Mouse (Mus musculus) ES-Bruce4 (cell line): ENCODE data around the gene Spats2. TPM values are rescaled to one million over a fixed set of nuclear protein-coding genes. Genes with fewer than 3 reads are reported as not detected.
"Not testable (repeated sequence)": the region's sequence is repeated elsewhere in the genome, so short reads cannot be mapped to it uniquely, and the experiment has no call there.

Source experiments
- H3K27ac ChIP-seq: 2 replicates; pipeline ENCODE4 v1.5.1; 2012; ENCODE audit warnings: low read length, inconsistent platforms; ENCODE audit not compliant: insufficient read depth
- H3K27me3 ChIP-seq: 2 replicates; pipeline ENCODE4 v1.6.1; 2012; ENCODE audit warnings: mild to moderate bottlenecking, low read length, inconsistent platforms; ENCODE audit not compliant: control insufficient read depth, poor library complexity, insufficient read depth, severe bottlenecking
- H3K36me3 ChIP-seq: 2 replicates; pipeline ENCODE4 v1.6.1; 2012; ENCODE audit warnings: inconsistent platforms, mild to moderate bottlenecking, low read length, moderate library complexity; ENCODE audit not compliant: control insufficient read depth, poor library complexity, insufficient read depth, severe bottlenecking
- H3K4me1 ChIP-seq: one replicate; pipeline ENCODE4 v1.8.1; 2011; ENCODE audit warnings: low read length; ENCODE audit not compliant: control insufficient read depth, insufficient read depth
- H3K4me3 ChIP-seq: 2 replicates; pipeline ENCODE4 v1.5.1; 2011; ENCODE audit warnings: low read depth, mild to moderate bottlenecking, low read length
- H3K9ac ChIP-seq: 2 replicates; pipeline ENCODE4 v1.6.1; 2012; ENCODE audit warnings: low read depth, mild to moderate bottlenecking, inconsistent platforms; ENCODE audit not compliant: poor library complexity, severe bottlenecking
- H3K9me3 ChIP-seq: replicated peaks from 2 replicates; pipeline ENCODE4 v1.6.1; 2012; ENCODE audit warnings: mild to moderate bottlenecking, low read length, inconsistent platforms; ENCODE audit not compliant: control insufficient read depth, poor library complexity, insufficient read depth, severe bottlenecking
- CTCF ChIP-seq: IDR thresholded peaks from one replicate; pipeline ENCODE4 v1.8.1; 2011; ENCODE audit warnings: low read depth, low read length
- EP300 ChIP-seq: IDR thresholded peaks from 2 replicates; pipeline ENCODE4 v1.6.1; 2011; ENCODE audit warnings: low read depth, low read length; ENCODE audit not compliant: insufficient read depth
- POLR2A ChIP-seq: IDR thresholded peaks from one replicate; pipeline ENCODE4 v1.8.1; 2011; ENCODE audit warnings: low read length; ENCODE audit not compliant: insufficient read depth
- polyA plus RNA-seq: library from polyadenylated mRNA; stranded (reverse); fragments of >200 nt; gene quantifications from 2 replicates; pipeline ENCODE4 v1.2.4, GENCODE M21; 2011; ENCODE audit warnings: low read depth; ENCODE audit not compliant: missing spikeins, insufficient read depth, insufficient read length

Spats2 gene
- polyA plus RNA-seq, 1 experiment, result 60.7 TPM

- TF ChIP-seq CTCF (no peak), EP300 (no peak), POLR2A (no peak)
Observed at GRCm38 (mm10) chr15:99252381-99253174, 126.9 kb downstream of the Spats2 start.

GRCm38 (mm10) chr15:99253175-99253479, 127.4 kb downstream of the Spats2 start:
- H3K9ac ChIP-seq, result peak overlapping the region; percentile 68; the same call in 1 of the 2 replicates
- not testable (repeated sequence) for H3K27me3 ChIP-seq, H3K4me3 ChIP-seq, H3K36me3 ChIP-seq, H3K9me3 ChIP-seq, H3K4me1 ChIP-seq
- H3K27ac ChIP-seq, result peak overlapping the region; percentile 32; the same call in 1 of the 2 replicates

More at GRCm38 (mm10) chr15:99252381-99253174, 126.9 kb downstream of the Spats2 start:
- Histone ChIP-seq H3K4me3 (peak overlapping the region; percentile 87), H3K4me1 (peaks cover 4% of the 10 kb centered on the region), H3K9ac (peak overlapping the region; percentile 68), H3K27me3 (no peaks in the 10 kb centered on the region), H3K9me3 (no peaks in the 10 kb centered on the region), H3K36me3 (peaks cover 8% of the 10 kb centered on the region), H3K27ac (peak overlapping the region; percentile 96)

GRCm38 (mm10) chr15:99253772-99254171, 128.1 kb downstream of the Spats2 start:
- H3K9ac ChIP-seq, result no peak overlapping the region
- no peaks in the 10 kb centered on the region for H3K9me3 ChIP-seq
- no peaks in the 10 kb centered on the region for H3K36me3 ChIP-seq
- H3K4me1 ChIP-seq, result peaks cover 4% of the 10 kb centered on the region
- no peak overlapping the region for H3K4me3 ChIP-seq
- no peaks in the 10 kb centered on the region for H3K27me3 ChIP-seq
- H3K27ac ChIP-seq, result peak overlapping the region; percentile 32
- no peak for TF ChIP-seq POLR2A
- no peak for TF ChIP-seq CTCF
- no peak for TF ChIP-seq EP300

GRCm38 (mm10) chr15:99254477-99255005, 128.8 kb downstream of the Spats2 start:
- Histone ChIP-seq H3K27me3 (no peaks in the 10 kb centered on the region), H3K9me3 (no peaks in the 10 kb centered on the region), H3K9ac (no peak overlapping the region), H3K4me3 (no peak overlapping the region), H3K36me3 (no peaks in the 10 kb centered on the region), H3K4me1 (peaks cover 4% of the 10 kb centered on the region), H3K27ac (peak overlapping the region; percentile 32)
- TF ChIP-seq CTCF (no peak), POLR2A (no peak), EP300 (no peak)

- Histone ChIP-seq H3K27me3 (no peaks in the 10 kb centered on the region), H3K9me3 (no peaks in the 10 kb centered on the region), H3K36me3 (no peaks in the 10 kb centered on the region), H3K4me3 (no peak overlapping the region), H3K4me1 (peaks cover 2% of the 10 kb centered on the region), H3K9ac (no peak overlapping the region), H3K27ac (no peak overlapping the region)
- TF ChIP-seq POLR2A, result no peak
- no peak for TF ChIP-seq CTCF
- no peak for TF ChIP-seq EP300
Observed at GRCm38 (mm10) chr15:99255241-99255749, 129.6 kb downstream of the Spats2 start.

GRCm38 (mm10) chr15:99259167-99259729, 133.5 kb downstream of the Spats2 start:
- no peaks in the 10 kb centered on the region for H3K4me1 ChIP-seq
- no peaks in the 10 kb centered on the region for H3K36me3 ChIP-seq
- H3K27ac ChIP-seq, result peak overlapping the region; percentile 48; the same call in 1 of the 2 replicates
- H3K4me3 ChIP-seq, result no peak overlapping the region
- H3K9ac ChIP-seq, result no peak overlapping the region
- H3K9me3 ChIP-seq, result no peaks in the 10 kb centered on the region
- no peaks in the 10 kb centered on the region for H3K27me3 ChIP-seq
- TF ChIP-seq POLR2A, result no peak
- no peak for TF ChIP-seq EP300
- TF ChIP-seq CTCF, result no peak
